Mouse (Mus musculus): Measurements from ENCODE around the gene Atp2a3.
A peak's percentile ranks its signal among the peaks of the same experiment; 100 is the strongest.

The Atp2a3 gene

DNA sequence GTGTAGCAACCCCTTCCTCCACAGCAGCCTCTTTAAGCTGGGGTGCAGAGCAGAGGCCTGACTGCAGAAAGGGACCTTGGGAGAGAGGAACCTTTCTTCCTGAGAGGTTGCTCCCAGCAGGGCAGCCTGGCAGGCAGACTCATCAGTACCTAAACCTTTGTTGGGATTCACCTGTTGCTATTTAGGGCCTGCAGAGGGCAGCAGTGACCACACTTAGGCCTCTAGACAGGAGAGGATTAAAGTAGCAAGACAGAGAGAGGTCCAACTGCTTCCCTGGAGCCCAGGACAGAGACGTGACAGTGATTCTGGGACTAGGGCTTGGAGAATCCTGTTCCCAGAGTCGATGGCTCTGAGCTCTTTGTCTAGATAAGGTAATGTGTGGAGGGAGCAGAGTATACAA lies 45.4 kb downstream of the Atp2a3 start:
- DNase-seq (ENCODE audit: low read depth), result peak; percentile 90

DNA sequence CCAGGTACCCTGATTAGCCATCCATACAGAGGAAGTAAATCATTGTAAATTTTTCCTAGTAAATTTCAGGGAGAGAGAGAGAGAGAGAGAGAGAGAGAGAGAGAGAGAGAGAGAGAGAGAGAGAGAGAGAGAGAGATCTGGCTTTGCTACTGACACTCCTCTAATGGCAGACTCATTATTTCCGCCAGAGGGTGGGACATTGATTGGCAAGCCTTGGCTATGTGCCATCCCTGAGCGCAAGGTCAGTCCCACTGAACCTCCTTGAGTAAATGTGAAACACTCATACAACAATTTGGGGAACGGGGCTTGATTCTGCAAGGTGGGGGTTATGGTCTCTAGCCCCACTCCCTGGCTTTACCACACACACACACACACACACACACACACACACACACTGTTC lies 46.1 kb downstream of the Atp2a3 start:
- DNase-seq (ENCODE audit: low read depth), result no peak

GRCm38 (mm10) chr11:73007698-73008481 lies 46.9 kb downstream of the Atp2a3 start:
- DNase-seq (ENCODE audit: low read depth), result peak; percentile 87

- DNase-seq (ENCODE audit: low read depth), result no peak
These were observed 47.9 kb downstream of the Atp2a3 start for GRCm38 (mm10) chr11:73008826-73009225.

DNA sequence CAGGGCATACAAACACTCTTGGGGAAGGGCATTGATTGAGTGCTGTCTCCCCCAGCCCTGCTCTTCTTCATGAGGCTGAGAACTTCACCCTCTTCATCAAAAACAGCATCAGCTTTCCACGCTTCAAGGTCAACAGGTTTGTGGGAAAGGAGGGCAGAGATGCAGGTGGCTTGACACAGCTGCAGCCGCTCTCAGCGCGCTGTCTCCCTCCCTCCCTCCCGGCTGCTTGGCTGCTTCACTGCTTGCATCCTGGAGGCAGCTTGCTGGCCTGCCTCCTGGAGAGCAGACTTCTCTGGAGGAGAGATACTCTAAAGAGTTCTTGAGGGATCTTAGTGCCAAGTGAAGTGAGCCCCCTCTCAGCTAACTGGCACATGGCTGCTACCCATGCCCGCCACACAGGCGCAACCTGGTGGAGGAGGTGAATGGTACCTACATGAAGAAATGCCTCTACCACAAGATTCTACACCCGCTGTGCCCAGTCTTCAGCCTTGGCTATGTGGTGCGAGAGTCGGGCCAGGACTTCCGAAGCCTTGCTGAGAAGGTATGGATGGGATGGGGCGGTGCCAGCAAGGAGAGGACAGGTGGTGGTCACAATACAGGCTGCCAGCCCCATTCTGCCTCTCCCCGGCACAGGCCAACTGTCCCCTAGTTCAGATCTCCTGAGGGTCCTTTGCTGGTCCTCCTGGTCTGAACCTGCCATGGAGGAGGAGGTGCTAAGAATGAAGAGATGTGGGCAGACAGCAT lies 48.7 kb downstream of the Atp2a3 start:
- DNase-seq (ENCODE audit: low read depth), result no peak

DNA sequence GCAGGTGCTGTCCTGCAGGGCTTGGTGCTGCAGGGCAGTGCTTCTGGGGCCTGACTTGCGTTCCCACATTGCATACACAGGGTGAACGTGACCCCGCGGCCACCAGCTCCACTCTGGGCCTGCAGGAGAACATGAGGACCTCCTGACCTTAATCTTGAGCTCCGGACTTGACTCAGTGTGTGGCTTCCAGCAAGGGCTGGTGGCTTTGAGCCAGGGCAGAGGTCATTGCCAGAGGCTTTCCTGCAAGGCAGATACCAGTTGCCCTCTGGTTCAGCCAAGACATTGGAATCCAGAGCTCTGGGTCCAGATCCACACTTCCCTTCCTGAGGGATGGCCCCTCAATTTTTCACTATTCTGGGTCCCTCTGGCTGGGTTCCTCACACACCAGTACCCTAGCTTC lies 53.0 kb downstream of the Atp2a3 start:
- no peak for DNase-seq (ENCODE audit: low read depth)

- peak; percentile 42 for DNase-seq (ENCODE audit: low read depth)
These were observed 53.9 kb downstream of the Atp2a3 start for GRCm38 (mm10) chr11:73014831-73015344.

- peak; percentile 65 for DNase-seq (ENCODE audit: low read depth)
These were observed 54.6 kb downstream of the Atp2a3 start for GRCm38 (mm10) chr11:73015391-73016102.

DNA sequence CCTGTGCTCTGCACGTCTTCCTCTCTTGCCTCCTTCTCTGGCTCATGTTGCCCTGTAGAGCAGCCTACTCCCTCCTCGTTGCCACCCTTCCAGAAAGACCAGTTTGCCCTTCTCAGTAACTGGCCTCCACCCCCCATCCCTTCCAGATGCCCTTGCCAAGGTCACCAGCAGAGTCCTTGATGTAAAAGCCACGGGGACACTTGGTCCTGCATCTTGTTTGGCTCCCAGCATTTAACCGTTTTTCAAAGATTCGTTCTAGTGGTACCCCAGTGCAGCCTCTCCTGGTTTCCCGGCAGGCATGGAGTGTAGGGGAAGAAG lies 55.1 kb downstream of the Atp2a3 start:
- DNase-seq (ENCODE audit: low read depth), result no peak

- peak; percentile 97 for DNase-seq (ENCODE audit: low read depth)
These were observed 57.6 kb downstream of the Atp2a3 start, which contains the start of gene Camkk1 for GRCm38 (mm10) chr11:73018471-73019146. TSS of gene Camkk1 (plus strand) at chr11:73019008.

- peak; percentile 20 for DNase-seq (ENCODE audit: low read depth)
These were observed 58.3 kb downstream of the Atp2a3 start for GRCm38 (mm10) chr11:73019147-73019795.

DNA sequence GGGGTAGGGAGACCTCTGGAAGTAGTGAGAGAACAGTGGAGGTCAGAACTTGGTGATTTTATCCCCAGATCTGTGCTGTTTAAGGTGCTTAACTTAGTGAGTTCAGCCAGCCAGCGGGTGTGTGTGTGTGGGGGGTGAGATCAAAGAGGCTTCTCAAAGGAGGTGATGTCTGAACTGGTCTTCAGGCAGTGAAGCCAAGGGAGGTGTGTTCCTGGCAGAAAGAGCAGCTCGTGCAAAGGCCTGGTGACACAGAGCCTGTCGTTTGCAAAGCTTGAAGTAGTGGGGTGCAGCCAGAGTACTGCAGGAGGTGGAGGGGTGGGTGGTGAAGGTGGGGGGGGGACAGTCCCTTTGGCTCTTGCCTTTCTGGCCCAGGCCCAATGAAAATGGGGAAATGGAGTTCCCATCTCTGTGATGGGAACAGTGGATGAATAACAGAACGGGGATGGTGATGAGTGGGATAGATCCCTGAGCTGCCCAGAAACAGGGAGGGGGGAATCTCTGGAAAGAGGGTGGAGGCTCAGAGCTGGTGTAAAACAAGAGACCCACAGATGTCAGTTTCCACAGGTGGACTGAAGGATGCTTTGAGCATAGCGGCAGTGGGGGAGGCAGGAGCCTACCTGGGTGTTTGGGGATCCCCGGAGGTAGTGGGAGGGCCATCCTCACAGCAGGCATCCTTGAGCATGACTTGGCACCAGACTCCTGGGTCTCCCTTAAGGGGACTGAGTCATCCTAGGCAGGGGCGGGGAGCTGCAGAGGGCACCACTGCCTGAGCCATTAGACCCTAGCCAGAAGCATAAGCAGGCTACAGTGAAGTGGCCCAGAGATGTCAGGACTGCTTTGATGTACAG lies 60.2 kb downstream of the Atp2a3 start:
- DNase-seq (ENCODE audit: low read depth), result peak; percentile 65

DNA sequence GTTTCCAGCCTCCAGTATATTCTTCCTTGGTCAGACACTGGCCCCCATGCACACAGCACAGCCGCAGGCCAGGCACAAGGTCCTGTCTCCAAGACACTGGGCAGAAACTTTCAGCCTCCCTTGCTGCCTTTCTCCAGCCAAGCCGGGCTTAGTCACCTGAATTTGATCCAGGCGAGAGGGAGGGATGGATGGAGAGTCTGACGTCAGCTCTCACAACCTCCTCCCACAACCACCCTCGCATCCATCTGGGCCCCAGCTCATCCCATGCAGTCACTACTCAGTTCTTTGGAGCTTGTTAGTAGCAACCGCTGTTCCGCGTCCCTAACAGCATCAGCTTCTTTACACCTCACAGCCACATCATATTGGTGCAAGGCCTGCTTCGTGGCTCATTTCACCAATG lies 62.1 kb downstream of the Atp2a3 start:
- peak; percentile 96 for DNase-seq (ENCODE audit: low read depth)

- DNase-seq (ENCODE audit: low read depth), result no peak
These were observed 62.9 kb downstream of the Atp2a3 start for GRCm38 (mm10) chr11:73023827-73024226.

DNA sequence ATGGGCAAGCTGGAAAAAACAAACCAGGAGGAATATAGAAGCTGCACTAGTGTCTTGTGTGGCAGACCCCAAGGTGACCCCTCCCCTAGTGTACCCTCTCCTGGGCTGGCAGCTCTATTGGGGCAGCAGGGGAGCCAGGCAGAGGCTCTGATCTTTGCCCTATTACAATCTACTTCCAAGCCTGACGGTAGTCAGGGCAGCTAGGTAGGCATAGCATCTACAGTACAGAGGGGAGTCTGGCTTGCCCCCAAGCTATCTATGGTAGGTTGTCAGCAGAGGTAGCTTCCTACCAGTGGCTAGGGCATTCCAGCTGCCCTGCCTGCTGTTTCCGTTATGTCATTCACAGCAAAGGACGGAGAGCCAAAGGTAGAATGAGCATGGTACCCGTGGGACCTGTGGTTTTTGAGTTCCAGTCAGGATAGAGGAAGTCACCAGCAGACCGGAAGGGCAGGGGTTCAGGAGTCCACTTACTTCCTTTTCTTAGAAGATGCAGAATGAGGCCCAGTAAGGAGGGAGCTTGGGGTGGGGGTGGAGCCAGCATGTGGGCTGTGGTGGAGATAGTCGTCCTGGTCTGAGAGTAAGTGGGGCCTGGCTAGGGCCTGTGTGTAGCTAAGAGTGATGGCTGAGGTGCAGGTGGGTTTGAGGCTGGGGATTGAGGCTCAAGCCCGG lies 63.4 kb downstream of the Atp2a3 start:
- DNase-seq (ENCODE audit: low read depth), result no peak

DNA sequence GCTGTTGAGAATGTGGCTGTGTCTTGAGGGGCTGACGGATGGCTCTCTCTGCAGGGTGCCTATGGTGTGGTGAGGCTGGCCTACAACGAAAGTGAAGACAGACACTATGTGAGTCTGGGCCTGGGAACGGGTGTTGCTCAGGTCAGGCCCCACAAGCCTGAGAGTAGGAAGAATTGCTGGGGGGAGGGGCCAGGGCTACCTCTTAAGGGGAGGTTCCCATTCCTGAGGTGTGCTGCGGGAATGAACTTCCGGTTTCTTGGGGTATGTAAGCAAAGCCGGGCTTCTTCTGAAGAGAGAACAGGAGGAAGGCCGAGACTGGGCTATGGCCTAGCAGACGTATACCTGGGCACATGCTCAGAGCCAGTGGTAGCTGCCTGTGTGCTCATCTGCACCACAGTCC lies 66.0 kb downstream of the Atp2a3 start:
- DNase-seq (ENCODE audit: low read depth), result no peak

DNA sequence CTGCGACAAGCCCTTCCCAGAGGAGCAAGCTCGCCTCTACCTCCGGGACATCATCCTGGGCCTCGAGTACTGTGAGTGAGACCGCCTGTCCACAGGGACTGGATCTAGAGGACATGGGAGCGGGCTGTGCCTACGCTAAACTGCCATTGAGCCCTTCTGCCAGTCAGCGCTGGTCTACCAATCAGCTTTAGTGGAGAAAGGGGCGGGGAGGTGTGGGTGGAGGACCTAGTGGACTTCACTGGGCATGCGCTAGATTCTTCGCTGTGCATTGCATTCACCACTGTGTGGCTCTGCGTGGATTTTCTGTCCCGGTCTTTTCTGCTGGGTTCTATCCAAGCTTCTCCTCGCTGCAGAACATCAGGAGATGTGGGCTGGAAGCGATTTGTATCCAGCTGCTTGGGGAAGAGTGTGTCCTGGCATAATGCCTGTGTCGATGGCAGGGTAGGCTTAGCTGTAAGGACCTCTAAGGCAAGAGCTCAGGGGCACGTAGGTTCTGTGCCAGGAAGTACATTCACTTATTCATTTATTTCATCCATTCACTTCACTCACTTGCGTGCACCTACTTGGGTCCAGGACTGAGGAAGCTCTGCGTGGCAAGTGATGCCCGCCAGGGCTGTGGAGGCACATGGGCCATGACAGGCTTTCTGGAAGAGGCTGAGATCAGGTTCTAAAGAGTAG lies 70.0 kb downstream of the Atp2a3 start:
- DNase-seq (ENCODE audit: low read depth), result no peak

- DNase-seq (ENCODE audit: low read depth), result no peak
These were observed 70.6 kb downstream of the Atp2a3 start for GRCm38 (mm10) chr11:73031536-73031935.

DNA sequence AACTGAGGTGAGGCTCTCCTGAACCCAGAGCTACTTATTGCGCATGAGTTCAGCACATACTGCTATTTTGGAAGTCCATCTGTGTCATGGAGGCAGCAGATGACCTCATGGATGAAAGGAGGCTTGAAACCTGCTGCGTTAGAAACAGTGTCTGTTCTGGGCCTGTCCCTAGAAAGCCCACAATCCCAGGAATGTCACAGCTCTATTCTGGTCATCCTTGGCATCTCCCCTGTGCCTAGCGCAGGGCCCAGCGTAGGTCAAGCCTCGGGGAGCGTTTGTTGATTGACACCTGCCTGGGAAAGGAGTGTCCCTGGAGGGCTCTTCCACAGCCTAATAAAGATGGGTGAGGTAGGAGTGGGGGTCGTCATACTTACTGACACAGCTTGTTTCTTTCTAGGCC lies 75.1 kb downstream of the Atp2a3 start:
- no peak for DNase-seq (ENCODE audit: low read depth)

Data from NIH3T3 (cell line).